18 mouse cellular contexts compared by ENCODE assay signal in the genomic region with DNA sequence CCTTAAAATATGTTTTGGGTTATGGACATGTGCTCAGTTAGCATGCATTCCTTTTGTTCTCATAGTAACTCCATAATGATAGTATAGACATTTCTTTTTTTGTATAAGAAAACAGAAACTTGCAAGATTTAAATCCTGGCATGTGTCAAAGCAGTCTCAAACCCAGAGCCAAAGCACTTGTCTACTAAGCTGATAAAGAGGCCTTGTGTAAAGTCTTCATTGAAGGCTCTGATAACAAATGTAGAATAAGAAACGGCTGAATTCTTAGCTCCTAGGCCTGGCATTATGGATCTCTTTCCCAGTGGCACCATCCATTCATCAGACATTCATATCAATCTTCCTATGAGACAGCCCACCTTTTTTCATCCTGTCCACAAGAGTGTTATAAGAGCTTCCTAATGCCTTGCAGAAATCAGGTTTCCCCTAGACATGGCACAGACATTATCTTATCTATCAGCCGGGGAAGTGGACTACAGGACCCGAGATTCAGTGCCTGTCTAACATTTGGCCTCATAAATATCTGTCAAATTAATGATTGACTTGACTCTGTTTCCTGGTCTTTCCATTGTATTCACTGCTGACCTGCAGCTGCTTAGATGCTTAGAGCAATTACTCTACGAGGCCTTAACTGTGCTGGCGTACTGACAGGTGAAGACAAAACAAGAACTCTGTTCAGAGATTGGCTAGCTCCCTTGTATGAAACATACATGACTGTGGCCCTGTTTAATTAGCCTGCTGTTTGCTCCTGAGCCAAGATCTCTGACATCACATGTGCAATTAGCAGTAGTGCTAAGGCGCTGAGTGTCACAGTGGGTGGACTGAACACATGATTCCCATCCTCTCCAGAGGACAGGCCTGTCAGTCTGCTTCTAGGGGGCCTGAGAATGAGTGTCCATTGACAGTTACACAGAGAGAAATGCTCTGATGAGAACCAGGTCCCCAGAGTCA. TPM values are rescaled to one million over a fixed set of nuclear protein-coding genes. Genes with fewer than 3 reads are reported as not detected.
A peak's percentile ranks its signal among the peaks of the same experiment; 100 is the strongest.
DNase-seq lines count a peak whose midpoint lies in the region; ATAC-seq and TF ChIP-seq lines count a peak whose summit lies in the region.
"Had no signal": no experiment of that assay in that cellular context is flagged by ENCODE, and none has a peak within 500 bp of the region (broad histone marks: within the 10 kb centered on the region; RNA-seq: fewer than 3 reads in every experiment).

No protein-coding gene starts in this region.

- H3K4me2 ChIP-seq in forebrain, embryonic 11.5 days (ENCODE audit: low read depth, low read length, severe bottlenecking) = no peak overlapping the region
- H3K4me2 ChIP-seq in forebrain, postnatal 0 days (ENCODE audit: low read depth) = no peak overlapping the region
- H3K4me2 ChIP-seq in intestine, postnatal 0 days (replicated peaks; ENCODE audit: low read depth) = no peak overlapping the region
- H3K4me2 ChIP-seq: heart, embryonic 13.5 days; liver, embryonic 11.5 days had no signal

- no peak for DNase-seq in forebrain, embryonic 11.5 days (ENCODE audit: low spot score)
- DNase-seq in forebrain, embryonic 10.5 days (ENCODE audit: extremely low spot score, low spot score) = no peak
- DNase-seq in forebrain, postnatal 0 days = no peak
- DNase-seq in retina, embryonic 14.5 days (ENCODE audit: low spot score) = peak; percentile 47
- DNase-seq in lung, adult 18-20 months = no peak
- DNase-seq in ovary, adult 18-20 months (ENCODE audit: low spot score) = no peak
- no peak for DNase-seq in testis, postnatal 10 days (ENCODE audit: low spot score)
- DNase-seq: cerebellum, adult 9-11 months; gastrocnemius, postnatal 36 days; kidney, postnatal 25 days; thymus, postnatal 14 days had no signal

- peak; percentile 63 for ATAC-seq in forebrain, embryonic 11.5 days (replicated peaks; ENCODE audit: low FRiP score)
- peak; percentile 53 for ATAC-seq in forebrain, postnatal 0 days
- ATAC-seq in intestine, postnatal 0 days = peak; percentile 99
- ATAC-seq: inflammation-experienced regulatory T-cells, adult 6 months; lung, postnatal 0 days; Patski had no signal

- TF ChIP-seq CTCF in forebrain, postnatal 0 days (IDR thresholded peaks at IDR 0.05; ENCODE audit: low read depth) = no peak
- no peak for TF ChIP-seq CTCF in intestine, postnatal 0 days (IDR thresholded peaks at IDR 0.05; ENCODE audit: low read depth)

- no peaks in the 10 kb centered on the region for H3K27me3 ChIP-seq in forebrain, embryonic 11.5 days (ENCODE audit: control insufficient read depth, insufficient read depth, low read length)
- H3K27me3 ChIP-seq in forebrain, embryonic 10.5 days (ENCODE audit: poor library complexity, severe bottlenecking) = no peaks in the 10 kb centered on the region
- no peaks in the 10 kb centered on the region for H3K27me3 ChIP-seq in forebrain, postnatal 0 days (ENCODE audit: insufficient read depth, low read length)
- H3K27me3 ChIP-seq in intestine, postnatal 0 days (replicated peaks; ENCODE audit: control insufficient read depth, insufficient read depth, low read length) = no peaks in the 10 kb centered on the region
- H3K27me3 ChIP-seq: heart, embryonic 13.5 days; Patski had no signal

- 80% methylated on average over 6 of the region's 6 CpGs for WGBS in forebrain, embryonic 11.5 days
- 89% methylated on average over 6 of the region's 6 CpGs for WGBS in forebrain, embryonic 10.5 days
- 37% methylated on average over 6 of the region's 6 CpGs for WGBS in forebrain, postnatal 0 days
- WGBS in intestine, postnatal 0 days = 25% methylated on average over 6 of the region's 6 CpGs

- H3K9ac ChIP-seq in forebrain, embryonic 11.5 days (ENCODE audit: low read length) = no peak overlapping the region
- H3K9ac ChIP-seq in forebrain, postnatal 0 days = no peak overlapping the region
- no peak overlapping the region for H3K9ac ChIP-seq in intestine, postnatal 0 days (ENCODE audit: low read depth, low read length)
- H3K9ac ChIP-seq: heart, embryonic 13.5 days had no signal

- no peak overlapping the region for H3K4me3 ChIP-seq in forebrain, embryonic 11.5 days (ENCODE audit: low read depth, low read length)
- no peak overlapping the region for H3K4me3 ChIP-seq in forebrain, embryonic 10.5 days
- H3K4me3 ChIP-seq in forebrain, postnatal 0 days (ENCODE audit: low read depth, low read length) = no peak overlapping the region
- no peak overlapping the region for H3K4me3 ChIP-seq in intestine, postnatal 0 days (ENCODE audit: low read depth, low read length)
- H3K4me3 ChIP-seq: heart, embryonic 13.5 days had no signal

- no peaks in the 10 kb centered on the region for H3K4me1 ChIP-seq in forebrain, embryonic 11.5 days (replicated peaks; ENCODE audit: control insufficient read depth, insufficient read depth, low read length)
- no peaks in the 10 kb centered on the region for H3K4me1 ChIP-seq in forebrain, embryonic 10.5 days
- H3K4me1 ChIP-seq in forebrain, postnatal 0 days (ENCODE audit: insufficient read depth) = no peaks in the 10 kb centered on the region
- H3K4me1 ChIP-seq in intestine, postnatal 0 days (replicated peaks; ENCODE audit: control insufficient read depth, insufficient read depth, low read length) = no peaks in the 10 kb centered on the region

- no peak overlapping the region for H3K27ac ChIP-seq in forebrain, embryonic 11.5 days (ENCODE audit: low read depth, low read length)
- H3K27ac ChIP-seq in forebrain, embryonic 10.5 days = no peak overlapping the region
- H3K27ac ChIP-seq in forebrain, postnatal 0 days (ENCODE audit: low read depth, low read length) = 0 out of 2 replicates have a peak overlapping the region, but pooled peaks have one; percentile 4
- H3K27ac ChIP-seq in intestine, postnatal 0 days (ENCODE audit: low read depth, low read length) = no peak overlapping the region
- H3K27ac ChIP-seq: heart, embryonic 13.5 days had no signal

- no peaks in the 10 kb centered on the region for H3K9me3 ChIP-seq in forebrain, embryonic 11.5 days (ENCODE audit: control insufficient read depth, low read length)
- no peaks in the 10 kb centered on the region for H3K9me3 ChIP-seq in forebrain, embryonic 10.5 days
- no peaks in the 10 kb centered on the region for H3K9me3 ChIP-seq in forebrain, postnatal 0 days (ENCODE audit: low read length)
- no peaks in the 10 kb centered on the region for H3K9me3 ChIP-seq in intestine, postnatal 0 days (ENCODE audit: control insufficient read depth)
- H3K9me3 ChIP-seq: heart, embryonic 13.5 days had no signal

- no peaks in the 10 kb centered on the region for H3K36me3 ChIP-seq in forebrain, embryonic 11.5 days (ENCODE audit: control insufficient read depth, insufficient read depth, low read length)
- H3K36me3 ChIP-seq in forebrain, embryonic 10.5 days (replicated peaks) = no peaks in the 10 kb centered on the region
- no peaks in the 10 kb centered on the region for H3K36me3 ChIP-seq in forebrain, postnatal 0 days (ENCODE audit: insufficient read depth)
- H3K36me3 ChIP-seq in intestine, postnatal 0 days (ENCODE audit: control insufficient read depth, insufficient read depth) = no peaks in the 10 kb centered on the region
- H3K36me3 ChIP-seq: heart, embryonic 13.5 days had no signal

RNA-seq across cellular contexts. Expression of gene Hs3st5, which starts 48.6 kb away (rescaled TPM):
- polyA plus RNA-seq in forebrain, embryonic 11.5 days (2014; fragmentation: Nextera tagmentation; extraction: Ambion mirVana) = 0.93 and 1.4 TPM in 2 replicates
- polyA plus RNA-seq in forebrain, embryonic 10.5 days (2016; fragmentation: Nextera tagmentation; extraction: Ambion mirVana) = 0.99 and 1.1 TPM in 2 replicates
- total RNA-seq in forebrain, postnatal 0 days (2014; rRNA removed) = 19.2 and 29.0 TPM in 2 replicates
- 10.8 and 13.0 TPM in 2 replicates for polyA plus RNA-seq in forebrain, postnatal 0 days (2015; fragmentation: Nextera tagmentation; extraction: Ambion mirVana)
- 1.4 TPM in 2 replicates for polyA plus RNA-seq in intestine, postnatal 0 days (2015; fragmentation: Nextera tagmentation; extraction: Ambion mirVana)
- total RNA-seq: megakaryocyte-erythroid progenitor cell, adult 5-6 weeks had no signal
- polyA plus RNA-seq: inflammation-experienced regulatory T-cells, adult 6 months had no signal
